Mouse (Mus musculus): ENCODE measurements at regions not wholly inside any gene's neighbourhood (a gene's known extent, or its start where the extent isn't known, plus 50 kb on each side); places are given as distances from the start of the nearest gene placed in this dataset.
A peak's percentile ranks its signal among the peaks of the same experiment; 100 is the strongest.
"Not testable (repeated sequence)": the region's sequence is repeated elsewhere in the genome, so short reads cannot be mapped to it uniquely, and the experiment has no call there.

GRCm38 (mm10) chr5:97330074-97330473 is 62.1 kb downstream of the Naa11 start:
- DNase-seq = no peak

- no peak for DNase-seq
Observed at GRCm38 (mm10) chr5:97325831-97326230, 66.3 kb downstream of the Naa11 start.

- no peak for DNase-seq
Observed at GRCm38 (mm10) chr5:97323873-97324272, 68.3 kb downstream of the Naa11 start.

- no peak for DNase-seq
Observed at GRCm38 (mm10) chr5:97319816-97320487, 72.2 kb downstream of the Naa11 start.

- DNase-seq = no peak
Observed at GRCm38 (mm10) chr5:97306902-97307301, 85.3 kb downstream of the Naa11 start.

GRCm38 (mm10) chr5:97304921-97305320 is 87.3 kb downstream of the Naa11 start:
- DNase-seq = no peak

GRCm38 (mm10) chr5:97301621-97302020 is 90.6 kb downstream of the Naa11 start:
- DNase-seq = no peak

- DNase-seq = no peak
Observed at GRCm38 (mm10) chr5:97300861-97301260, 91.3 kb downstream of the Naa11 start.

- DNase-seq = no peak
Observed at GRCm38 (mm10) chr5:97300114-97300840, 91.9 kb downstream of the Naa11 start.

- DNase-seq = no peak
Observed at GRCm38 (mm10) chr5:97299631-97300030, 92.5 kb downstream of the Naa11 start.

GRCm38 (mm10) chr5:97296213-97296612 is 96.0 kb downstream of the Naa11 start:
- peak in 1 of 2 experiments; percentile 2 for DNase-seq

GRCm38 (mm10) chr5:97290166-97290681 is 102.0 kb downstream of the Naa11 start:
- no peak for DNase-seq

GRCm38 (mm10) chr5:97289401-97290165 is 102.6 kb downstream of the Naa11 start:
- DNase-seq = no peak

- DNase-seq = no peak
Observed at GRCm38 (mm10) chr5:97279455-97279854, 112.7 kb downstream of the Naa11 start.

GRCm38 (mm10) chr5:97277795-97278572 is 114.2 kb downstream of the Naa11 start:
- peak in 1 of 2 experiments; percentile 2 for DNase-seq

- DNase-seq = no peak
Observed at GRCm38 (mm10) chr5:97276724-97277123, 115.5 kb downstream of the Naa11 start.

GRCm38 (mm10) chr5:97264666-97265065 is 127.5 kb downstream of the Naa11 start:
- not testable (repeated sequence) for DNase-seq

- DNase-seq = no peak
Observed at GRCm38 (mm10) chr5:97257106-97257505, 135.1 kb downstream of the Naa11 start.

GRCm38 (mm10) chr5:97256445-97257060 is 135.6 kb downstream of the Naa11 start:
- DNase-seq = no peak

- DNase-seq = no peak
Observed at GRCm38 (mm10) chr5:97236930-97237329, 125.5 kb upstream of the Paqr3 start.

GRCm38 (mm10) chr5:97226425-97226824 is 115.0 kb upstream of the Paqr3 start:
- no peak for DNase-seq

GRCm38 (mm10) chr5:97223238-97223857 is 112.0 kb upstream of the Paqr3 start:
- DNase-seq = no peak

Measured in kidney, postnatal 36 days (tissue).